Mouse (Mus musculus) central nervous system, embryonic 11.5 days (tissue): Measurements from ENCODE around the gene Slc26a11. TPM values are rescaled to one million over a fixed set of nuclear protein-coding genes. Genes with fewer than 3 reads are reported as not detected.

ENCODE experiments used
- polyA plus RNA-seq: library from polyadenylated mRNA; depleted of rRNA; stranded (reverse); fragments of >200 nt; gene quantifications from 2 replicates; pipeline ENCODE4 v1.2.3, GENCODE M21; 2012; rRNA removed

Gene Slc26a11
- polyA plus RNA-seq, result 6.7 and 11.3 TPM in 2 replicates

GRCm38 (mm10) chr11:119355443-119356385 is at the start of gene Slc26a11, which contains the start of gene Sgsh:
Gene Slc26a11 (plus strand): TSS chr11:119355557.
Gene Sgsh (minus strand): TSS chr11:119355536.

GRCm38 (mm10) chr11:119307658-119307867 is 47.8 kb upstream of the Slc26a11 start, which contains the start of gene Card14:
Gene Card14 (plus strand): TSS chr11:119307768.

GRCm38 (mm10) chr11:119392800-119393482 is 37.6 kb downstream of the Slc26a11 start, which contains the start of gene Rnf213:
Gene Rnf213 (plus strand): TSS chr11:119393100.

Other genes starting within 250 kb of the Slc26a11 start
- 36.8 and 38.2 TPM in 2 replicates for gene Tbc1d16, start 127.1 kb upstream of the Slc26a11 start, polyA plus RNA-seq
- 12.2 and 15.1 TPM in 2 replicates for gene Ccdc40, start 127.0 kb upstream of the Slc26a11 start, polyA plus RNA-seq
- gene Gaa, start 87.7 kb upstream of the Slc26a11 start, polyA plus RNA-seq, result 26.6 and 38.0 TPM in 2 replicates
- gene Eif4a3, start 55.5 kb upstream of the Slc26a11 start, polyA plus RNA-seq, result 259 and 260 TPM in 2 replicates
- 0.10 and 0.17 TPM in 2 replicates for gene Card14, start 47.8 kb upstream of the Slc26a11 start, polyA plus RNA-seq
- gene Sgsh, start within 50 bp of the Slc26a11 start, polyA plus RNA-seq, result 4.3 and 5.2 TPM in 2 replicates
- gene Rnf213, start 37.5 kb downstream of the Slc26a11 start, polyA plus RNA-seq, result 2.1 and 5.3 TPM in 2 replicates
- 32.5 and 33.6 TPM in 2 replicates for gene Endov, start 135.8 kb downstream of the Slc26a11 start, polyA plus RNA-seq
- gene Nptx1, start 192.2 kb downstream of the Slc26a11 start, polyA plus RNA-seq, result 2.4 and 3.9 TPM in 2 replicates
- 21.0 and 24.9 TPM in 2 replicates for gene Rptor, start 247.3 kb downstream of the Slc26a11 start, polyA plus RNA-seq